Comparison of ENCODE assay signal across 8 mouse cellular contexts in the genomic region with DNA sequence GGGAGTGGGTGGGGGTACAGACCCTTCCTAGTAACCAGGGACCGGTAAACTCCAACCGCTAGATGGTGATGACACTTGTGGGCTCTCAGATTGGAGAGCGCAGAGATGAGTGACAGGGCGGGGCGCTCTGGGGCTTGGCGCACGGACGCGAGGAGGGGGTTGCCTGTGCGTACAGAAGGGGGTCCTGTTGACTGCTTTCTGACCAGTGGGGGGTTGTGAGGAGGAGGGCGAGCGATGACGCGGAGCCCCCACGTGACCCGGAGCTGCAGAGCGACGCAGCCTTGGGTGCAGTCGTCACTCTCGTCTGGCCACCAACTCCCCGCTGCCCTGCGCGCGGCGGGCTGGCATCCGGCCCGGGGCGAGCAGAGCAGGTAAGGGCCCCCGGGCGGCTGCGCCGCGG. TPM values are rescaled to one million over a fixed set of nuclear protein-coding genes. Genes with fewer than 3 reads are reported as not detected.
A peak's percentile ranks its signal among the peaks of the same experiment; 100 is the strongest.
DNase-seq lines count a peak whose midpoint lies in the region; ATAC-seq and TF ChIP-seq lines count a peak whose summit lies in the region.

A gene (plus strand): TSS at position 253 of the 400 bp plus-strand sequence.

- DNase-seq in Patski (ENCODE audit: low read depth, low spot score) = no peak
- peak; percentile 70 for DNase-seq in cerebellum, adult 8-10 months
- peak; percentile 41 to 62 for DNase-seq in frontal cortex, adult 2 months (ENCODE audit: extremely low spot score in 1 of 2, low spot score in 1 of 2)
- DNase-seq in layer of hippocampus, adult 2 months (ENCODE audit: low spot score in 2 of 2) = peak; percentile 64
- DNase-seq in liver, postnatal 0 days = peak; percentile 24
- DNase-seq in thymus, postnatal 0 days (ENCODE audit: low spot score) = peak; percentile 48

- in situ Hi-C loops in Patski (cut with MboI; ENCODE audit: low pct_unique_long_range_greater_than_20kb) = no loop called here

- peak within 1 kb of the TSS; percentile 65 for H3K4me2 ChIP-seq in liver, postnatal 0 days (ENCODE audit: low read depth, low read length)
- H3K4me2 ChIP-seq in neural tube, embryonic 14.5 days (ENCODE audit: low read depth, low read length) = peak within 1 kb of the TSS; percentile 59

- no peaks in the 10 kb centered on the region for H3K9me3 ChIP-seq in liver, postnatal 0 days (ENCODE audit: low read length)
- no peaks in the 10 kb centered on the region for H3K9me3 ChIP-seq in neural tube, embryonic 14.5 days (ENCODE audit: control insufficient read depth, low read length)

- H3K4me3 ChIP-seq in layer of hippocampus, adult 2 months = peak within 1 kb of the TSS; percentile 60
- peak within 1 kb of the TSS; percentile 43 for H3K4me3 ChIP-seq in liver, postnatal 0 days (ENCODE audit: low read depth, low read length)
- peak within 1 kb of the TSS; percentile 43 for H3K4me3 ChIP-seq in neural tube, embryonic 14.5 days (ENCODE audit: low read depth, low read length)

- ATAC-seq in Patski = peak; percentile 13
- peak; percentile 82 to 84 for ATAC-seq in hematopoietic stem cell, adult 5-6 weeks (replicated peaks in 1 of 2; ENCODE audit: insufficient read depth in 1 of 2, low FRiP score in 2 of 2, low TSS enrichment in 1 of 2, low read depth in 1 of 2, poor library complexity in 2 of 2, severe bottlenecking in 2 of 2)
- ATAC-seq in liver, postnatal 0 days = peak; percentile 31
- ATAC-seq in neural tube, embryonic 14.5 days (ENCODE audit: low read depth) = peak; percentile 97

- POLR2A ChIA-PET in Patski (lab: Charles Lee) = no interaction called here

- peak within 1 kb of the TSS; percentile 82 for H3K27ac ChIP-seq in layer of hippocampus, adult 2 months
- H3K27ac ChIP-seq in liver, postnatal 0 days (ENCODE audit: low read depth) = peak within 1 kb of the TSS; percentile 29; the same call in 1 of the 2 replicates
- peak within 1 kb of the TSS; percentile 85 for H3K27ac ChIP-seq in neural tube, embryonic 14.5 days (ENCODE audit: low read depth, low read length)

- H3K9ac ChIP-seq in liver, postnatal 0 days (replicated peaks) = no peak within 1 kb of the TSS; the same call in 1 of the 2 replicates
- peak within 1 kb of the TSS; percentile 63 for H3K9ac ChIP-seq in neural tube, embryonic 14.5 days (replicated peaks; ENCODE audit: low read depth, low read length)

- WGBS in liver, postnatal 0 days (ENCODE audit: insufficient replicate concordance) = 13% methylated on average over 18 of the region's 33 CpGs
- WGBS in neural tube, embryonic 14.5 days = 14% methylated on average over 19 of the region's 33 CpGs

- H3K4me1 ChIP-seq in liver, postnatal 0 days (ENCODE audit: insufficient read depth) = no peaks in the 10 kb centered on the region
- 0 out of 2 replicates have a peak, but pooled peaks cover 4% of the 10 kb centered on the region for H3K4me1 ChIP-seq in neural tube, embryonic 14.5 days (ENCODE audit: control insufficient read depth, insufficient read depth, low read length)

- CTCF ChIA-PET in Patski (lab: Charles Lee) = no interaction called here

- H3K36me3 ChIP-seq in liver, postnatal 0 days (replicated peaks; ENCODE audit: insufficient read depth, low read length) = no peaks in the 10 kb centered on the region
- peaks cover 8% of the 10 kb centered on the region; the same call in 1 of the 2 replicates for H3K36me3 ChIP-seq in neural tube, embryonic 14.5 days (ENCODE audit: control insufficient read depth, insufficient read depth, low read length)

- no peak for TF ChIP-seq CTCF in Patski (IDR thresholded peaks at IDR 0.05)
- peak; percentile 48 for TF ChIP-seq CTCF in layer of hippocampus, adult 2 months (conservative IDR thresholded peaks at IDR 0.05)
- 0 out of 2 replicates have a peak, but pooled peaks have one; percentile 3 for TF ChIP-seq CTCF in liver, postnatal 0 days (IDR thresholded peaks at IDR 0.05; ENCODE audit: low read depth)

- no peak for TF ChIP-seq EP300 in liver, postnatal 0 days (IDR thresholded peaks at IDR 0.05; ENCODE audit: low read depth)

- H3K27me3 ChIP-seq in Patski = peaks cover 54% of the 10 kb centered on the region
- peaks cover 10% of the 10 kb centered on the region; the same call in 1 of the 2 replicates for H3K27me3 ChIP-seq in liver, postnatal 0 days (ENCODE audit: insufficient read depth, low read length)
- no peaks in the 10 kb centered on the region for H3K27me3 ChIP-seq in neural tube, embryonic 14.5 days (ENCODE audit: control insufficient read depth, insufficient read depth, low read length)

RNA-seq across cellular contexts. Expression of the gene that starts here (rescaled TPM):
- 0.01 TPM for polyA plus RNA-seq in Patski (2021)
- 16.5 and 17.9 TPM in 2 replicates for polyA plus RNA-seq in frontal cortex, adult 2 months (2012; rRNA removed)
- total RNA-seq in hematopoietic stem cell, adult 5-6 weeks (2017) = 9.0 and 9.6 TPM in 2 replicates
- total RNA-seq in layer of hippocampus, adult 2 months (2021) = 10 to 100 TPM; 34.6 to 35.4 TPM
- polyA plus RNA-seq in liver, postnatal 0 days (2015; fragmentation: Nextera tagmentation; extraction: Ambion mirVana) = 0.46 and 0.61 TPM in 2 replicates
- 6.0 and 7.1 TPM in 2 replicates for polyA plus RNA-seq in neural tube, embryonic 14.5 days (2014; fragmentation: Nextera tagmentation; extraction: Ambion mirVana)
- polyA plus RNA-seq in thymus, postnatal 0 days (2015; fragmentation: Nextera tagmentation; extraction: Ambion mirVana) = 0.94 and 1.3 TPM in 2 replicates

Comparison
In these comparisons a context has a peak if more than half of its experiments do, and no peak if none do; other contexts are left out.
1. Peak in ATAC-seq in Patski; RNA of the gene not detected or under 1 TPM.
2. Peak in DNase-seq, ATAC-seq, H3K4me3 ChIP-seq, H3K27ac ChIP-seq and H3K4me2 ChIP-seq in liver, postnatal 0 days; RNA of the gene not detected or under 1 TPM.
3. ATAC-seq: peak in every context shown above with its lines; median percentile 97 in neural tube, embryonic 14.5 days; 83 in hematopoietic stem cell, adult 5-6 weeks; 31 in liver, postnatal 0 days; 13 in Patski.
4. H3K27ac ChIP-seq: peak in every context shown above with its lines; median percentile 85 in neural tube, embryonic 14.5 days; 82 in layer of hippocampus, adult 2 months; 29 in liver, postnatal 0 days.